Mouse (Mus musculus): Measurements from ENCODE around the gene E130208F15Rik. TPM values are rescaled to one million over a fixed set of nuclear protein-coding genes. Genes with fewer than 3 reads are reported as not detected.

Gene E130208F15Rik
- not detected in 2 replicates for polyA plus RNA-seq (2015; fragmentation: Nextera tagmentation; extraction: Ambion mirVana)

- no peaks in the 10 kb centered on the region for H3K4me1 ChIP-seq (ENCODE audit: insufficient read depth, low read depth, low read length)
- DNase-seq (ENCODE audit: low spot score) = peak; percentile 92
- TF ChIP-seq CTCF (IDR thresholded peaks at IDR 0.05) (no peak), EP300 (IDR thresholded peaks at IDR 0.05) (no peak)
- H3K36me3 ChIP-seq (ENCODE audit: insufficient read depth, low read length) = no peaks in the 10 kb centered on the region
- peak within 1 kb of the TSS; percentile 69 for H3K9ac ChIP-seq (replicated peaks; ENCODE audit: low read depth)
- H3K27me3 ChIP-seq (replicated peaks; ENCODE audit: insufficient read depth, low read length) = no peaks in the 10 kb centered on the region
- 2% methylated on average over 63 of the region's 63 CpGs for WGBS
- H3K27ac ChIP-seq (ENCODE audit: low read length) = peak within 1 kb of the TSS; percentile 89
- H3K4me2 ChIP-seq (replicated peaks; ENCODE audit: low read depth, low read length) = peak within 1 kb of the TSS; percentile 82
- peak within 1 kb of the TSS; percentile 63 for H3K4me3 ChIP-seq (ENCODE audit: low read depth, low read length)
- peak; percentile 64 for ATAC-seq
- no peaks in the 10 kb centered on the region; the same call in 1 of the 2 replicates for H3K9me3 ChIP-seq (ENCODE audit: low read length)
Observed at GRCm38 (mm10) chr7:30321539-30322284, at the start of gene E130208F15Rik. E130208F15Rik (plus strand) TSS chr7:30321740.

GRCm38 (mm10) chr7:30274383-30274782, 47.2 kb upstream of the E130208F15Rik start:
- H3K27ac ChIP-seq (ENCODE audit: low read length) = no peak overlapping the region
- no peaks in the 10 kb centered on the region for H3K27me3 ChIP-seq (replicated peaks; ENCODE audit: insufficient read depth, low read length)
- no peak overlapping the region for H3K4me2 ChIP-seq (replicated peaks; ENCODE audit: low read depth, low read length)
- DNase-seq (ENCODE audit: low spot score) = peak; percentile 52
- no peak overlapping the region for H3K9ac ChIP-seq (replicated peaks; ENCODE audit: low read depth)
- no peaks in the 10 kb centered on the region for H3K9me3 ChIP-seq (ENCODE audit: low read length)
- ATAC-seq = peak; percentile 57
- WGBS = 49% methylated on average over 6 of the region's 6 CpGs
- no peaks in the 10 kb centered on the region for H3K4me1 ChIP-seq (ENCODE audit: insufficient read depth, low read depth, low read length)
- H3K36me3 ChIP-seq (ENCODE audit: insufficient read depth, low read length) = no peaks in the 10 kb centered on the region
- no peak overlapping the region for H3K4me3 ChIP-seq (ENCODE audit: low read depth, low read length)
- no peak for TF ChIP-seq EP300 (IDR thresholded peaks at IDR 0.05)
- no peak for TF ChIP-seq CTCF (IDR thresholded peaks at IDR 0.05)

GRCm38 (mm10) chr7:30278911-30279310, 42.6 kb upstream of the E130208F15Rik start:
- Histone ChIP-seq H3K4me3 (ENCODE audit: low read depth, low read length) (no peak overlapping the region), H3K9ac (replicated peaks; ENCODE audit: low read depth) (no peak overlapping the region), H3K4me2 (replicated peaks; ENCODE audit: low read depth, low read length) (no peak overlapping the region), H3K27ac (ENCODE audit: low read length) (no peak overlapping the region), H3K36me3 (ENCODE audit: insufficient read depth, low read length) (no peaks in the 10 kb centered on the region), H3K9me3 (ENCODE audit: low read length) (no peaks in the 10 kb centered on the region), H3K4me1 (ENCODE audit: insufficient read depth, low read depth, low read length) (0 out of 2 replicates have a peak, but pooled peaks cover 2% of the 10 kb centered on the region), H3K27me3 (replicated peaks; ENCODE audit: insufficient read depth, low read length) (no peaks in the 10 kb centered on the region)
- TF ChIP-seq EP300 (IDR thresholded peaks at IDR 0.05) (no peak), CTCF (IDR thresholded peaks at IDR 0.05) (no peak)
- WGBS = 37% methylated on average over 2 of the region's 2 CpGs
- DNase-seq (ENCODE audit: low spot score) (no peak), ATAC-seq (no peak)

GRCm38 (mm10) chr7:30279536-30279935, 42.0 kb upstream of the E130208F15Rik start:
- 0% methylated on average over 6 of the region's 6 CpGs for WGBS
- TF ChIP-seq CTCF (IDR thresholded peaks at IDR 0.05) (no peak), EP300 (IDR thresholded peaks at IDR 0.05) (no peak)

GRCm38 (mm10) chr7:30279951-30280669, 41.4 kb upstream of the E130208F15Rik start, which contains the start of the genes Thap8 and Wdr62:
Thap8 (plus strand) TSS chr7:30280094.
Wdr62 (minus strand) TSS chr7:30280419.
- 0 out of 2 replicates have a peak, but pooled peaks cover 2% of the 10 kb centered on the region for H3K4me1 ChIP-seq (ENCODE audit: insufficient read depth, low read depth, low read length)
- DNase-seq (ENCODE audit: low spot score) (peak; percentile 97), ATAC-seq (peak; percentile 96)
- H3K9me3 ChIP-seq (ENCODE audit: low read length) = no peaks in the 10 kb centered on the region
- TF ChIP-seq EP300 (IDR thresholded peaks at IDR 0.05) (no peak), CTCF (IDR thresholded peaks at IDR 0.05) (0 out of 2 replicates have a peak, but pooled peaks have one; percentile 8)
- peak within 1 kb of the TSS; percentile 67 for H3K4me3 ChIP-seq (ENCODE audit: low read depth, low read length)
- WGBS = under 1% methylated on average over 41 of the region's 49 CpGs
- no peak within 1 kb of the TSS for H3K9ac ChIP-seq (replicated peaks; ENCODE audit: low read depth)
- H3K4me2 ChIP-seq (replicated peaks; ENCODE audit: low read depth, low read length) = peak within 1 kb of the TSS; percentile 80
- no peaks in the 10 kb centered on the region for H3K36me3 ChIP-seq (ENCODE audit: insufficient read depth, low read length)
- peak within 1 kb of the TSS; percentile 98 for H3K27ac ChIP-seq (ENCODE audit: low read length)
- H3K27me3 ChIP-seq (replicated peaks; ENCODE audit: insufficient read depth, low read length) = no peaks in the 10 kb centered on the region

More at GRCm38 (mm10) chr7:30279536-30279935, 42.0 kb upstream of the E130208F15Rik start:
- Histone ChIP-seq H3K9ac (replicated peaks; ENCODE audit: low read depth) (no peak overlapping the region), H3K4me3 (ENCODE audit: low read depth, low read length) (peak overlapping the region; percentile 67), H3K27me3 (replicated peaks; ENCODE audit: insufficient read depth, low read length) (no peaks in the 10 kb centered on the region), H3K36me3 (ENCODE audit: insufficient read depth, low read length) (no peaks in the 10 kb centered on the region), H3K9me3 (ENCODE audit: low read length) (no peaks in the 10 kb centered on the region), H3K27ac (ENCODE audit: low read length) (no peak overlapping the region), H3K4me2 (replicated peaks; ENCODE audit: low read depth, low read length) (peak overlapping the region; percentile 80), H3K4me1 (ENCODE audit: insufficient read depth, low read depth, low read length) (0 out of 2 replicates have a peak, but pooled peaks cover 2% of the 10 kb centered on the region)
- ATAC-seq (no peak), DNase-seq (ENCODE audit: low spot score) (peak; percentile 18)

- WGBS = under 1% methylated on average over 20 of the region's 20 CpGs
- no peaks in the 10 kb centered on the region for H3K36me3 ChIP-seq (ENCODE audit: insufficient read depth, low read length)
- no peaks in the 10 kb centered on the region for H3K9me3 ChIP-seq (ENCODE audit: low read length)
- H3K27ac ChIP-seq (ENCODE audit: low read length) = peak overlapping the region; percentile 98
- no peaks in the 10 kb centered on the region for H3K27me3 ChIP-seq (replicated peaks; ENCODE audit: insufficient read depth, low read length)
- peak overlapping the region; percentile 80 for H3K4me2 ChIP-seq (replicated peaks; ENCODE audit: low read depth, low read length)
- peak; percentile 82 for TF ChIP-seq EP300 (IDR thresholded peaks at IDR 0.05)
- no peak for TF ChIP-seq CTCF (IDR thresholded peaks at IDR 0.05)
- H3K9ac ChIP-seq (replicated peaks; ENCODE audit: low read depth) = no peak overlapping the region
- ATAC-seq (peak; percentile 92), DNase-seq (ENCODE audit: low spot score) (peak; percentile 99)
- peak overlapping the region; percentile 67 for H3K4me3 ChIP-seq (ENCODE audit: low read depth, low read length)
- H3K4me1 ChIP-seq (ENCODE audit: insufficient read depth, low read depth, low read length) = 0 out of 2 replicates have a peak, but pooled peaks cover 2% of the 10 kb centered on the region
Observed at GRCm38 (mm10) chr7:30280670-30281138, 40.8 kb upstream of the E130208F15Rik start.

Data from lung, postnatal 0 days (tissue).